Mouse (Mus musculus): ENCODE measurements around the gene Dctn1. TPM values are rescaled to one million over a fixed set of nuclear protein-coding genes. Genes with fewer than 3 reads are reported as not detected.
A peak's percentile ranks its signal among the peaks of the same experiment; 100 is the strongest.

Gene Dctn1
- polyA plus RNA-seq, 1 experiment from 2014 or later: 28.0 TPM

DNA sequence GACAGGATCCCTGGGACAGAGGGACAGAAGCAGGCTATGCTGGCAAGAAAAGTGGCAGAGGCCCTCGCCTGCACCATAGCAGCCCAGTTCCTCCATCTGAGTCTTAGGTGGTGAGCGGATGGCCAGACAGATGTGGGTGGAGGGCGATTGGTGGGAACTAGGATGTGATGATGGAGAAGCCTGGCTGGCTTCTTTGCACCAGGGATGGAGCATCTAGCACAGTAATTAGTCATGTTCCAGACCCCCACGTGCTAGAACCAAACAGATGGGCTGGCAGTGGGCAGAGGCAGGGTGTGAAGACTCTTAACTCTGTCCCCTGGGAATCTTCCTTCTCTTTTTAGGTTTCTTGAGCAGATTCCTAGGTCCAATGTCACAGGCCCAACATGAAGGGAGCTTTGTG lies 37.6 kb downstream of the Dctn1 start:
- no peak for DNase-seq
- H3K4me1 ChIP-seq (replicated peaks): no peaks in the 10 kb centered on the region
- no peaks in the 10 kb centered on the region for H3K9me3 ChIP-seq (replicated peaks)
- WGBS (ENCODE audit: insufficient replicate concordance): 66% methylated on average over 4 of the region's 4 CpGs
- ATAC-seq (ENCODE audit: low read depth): no peak
- H3K4me3 ChIP-seq (replicated peaks): no peak overlapping the region
- no peaks in the 10 kb centered on the region for H3K27me3 ChIP-seq
- no peak overlapping the region for H3K9ac ChIP-seq
- H3K4me2 ChIP-seq: no peak overlapping the region
- H3K36me3 ChIP-seq: peaks cover 14% of the 10 kb centered on the region
- no peak overlapping the region for H3K27ac ChIP-seq

DNA sequence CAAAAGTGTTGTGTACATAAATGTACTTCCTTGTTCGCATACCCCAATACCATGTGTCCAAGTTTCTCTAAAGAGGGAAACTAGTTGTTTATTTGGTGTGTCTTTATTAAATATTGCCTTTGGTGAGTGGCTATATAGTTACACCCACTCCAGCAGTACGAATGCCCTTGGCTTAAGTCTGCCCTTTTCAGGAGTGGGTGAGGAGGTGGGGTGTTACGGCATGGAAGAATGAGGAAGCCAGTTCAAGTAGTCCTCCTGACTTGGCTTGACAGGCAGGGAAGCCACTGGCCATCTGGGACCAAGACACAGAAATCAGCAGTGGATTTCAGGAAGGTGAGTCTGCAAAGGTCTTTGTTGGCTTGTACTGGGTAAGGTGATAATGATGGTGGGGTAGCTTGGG lies 40.1 kb downstream of the Dctn1 start:
- Histone ChIP-seq H3K4me1 (replicated peaks) (no peaks in the 10 kb centered on the region), H3K36me3 (no peaks in the 10 kb centered on the region), H3K4me2 (no peak overlapping the region), H3K27ac (no peak overlapping the region), H3K4me3 (replicated peaks) (no peak overlapping the region), H3K9ac (no peak overlapping the region), H3K27me3 (no peaks in the 10 kb centered on the region), H3K9me3 (replicated peaks) (no peaks in the 10 kb centered on the region)
- ATAC-seq (ENCODE audit: low read depth) (no peak), DNase-seq (no peak)
- 76% methylated on average over 3 of the region's 3 CpGs for WGBS (ENCODE audit: insufficient replicate concordance)

DNA sequence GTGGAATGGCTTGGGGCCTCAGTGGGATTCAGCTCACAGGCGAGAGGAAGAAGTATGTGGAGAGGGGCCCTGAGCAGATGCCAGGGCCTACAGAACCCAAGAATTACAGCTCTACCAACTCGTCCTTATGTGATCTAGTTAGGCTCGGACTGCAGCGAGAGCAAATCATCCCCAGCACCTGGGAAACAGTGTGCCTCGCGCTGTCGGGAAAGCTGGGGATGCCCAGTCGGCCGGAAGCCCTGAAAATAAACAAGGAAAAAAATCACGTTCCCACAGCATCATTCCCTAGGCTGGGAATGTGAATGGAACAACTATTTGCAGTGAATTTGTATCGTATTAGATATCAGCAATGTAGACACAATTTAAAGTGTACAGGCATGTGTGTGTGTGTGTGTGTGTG lies 40.6 kb downstream of the Dctn1 start:
- ATAC-seq (ENCODE audit: low read depth) (no peak), DNase-seq (no peak)
- Histone ChIP-seq H3K4me1 (replicated peaks) (no peaks in the 10 kb centered on the region), H3K27ac (no peak overlapping the region), H3K27me3 (no peaks in the 10 kb centered on the region), H3K9ac (no peak overlapping the region), H3K9me3 (replicated peaks) (no peaks in the 10 kb centered on the region), H3K36me3 (no peaks in the 10 kb centered on the region), H3K4me2 (no peak overlapping the region), H3K4me3 (replicated peaks) (no peak overlapping the region)
- 68% methylated on average over 11 of the region's 11 CpGs for WGBS (ENCODE audit: insufficient replicate concordance)

DNA sequence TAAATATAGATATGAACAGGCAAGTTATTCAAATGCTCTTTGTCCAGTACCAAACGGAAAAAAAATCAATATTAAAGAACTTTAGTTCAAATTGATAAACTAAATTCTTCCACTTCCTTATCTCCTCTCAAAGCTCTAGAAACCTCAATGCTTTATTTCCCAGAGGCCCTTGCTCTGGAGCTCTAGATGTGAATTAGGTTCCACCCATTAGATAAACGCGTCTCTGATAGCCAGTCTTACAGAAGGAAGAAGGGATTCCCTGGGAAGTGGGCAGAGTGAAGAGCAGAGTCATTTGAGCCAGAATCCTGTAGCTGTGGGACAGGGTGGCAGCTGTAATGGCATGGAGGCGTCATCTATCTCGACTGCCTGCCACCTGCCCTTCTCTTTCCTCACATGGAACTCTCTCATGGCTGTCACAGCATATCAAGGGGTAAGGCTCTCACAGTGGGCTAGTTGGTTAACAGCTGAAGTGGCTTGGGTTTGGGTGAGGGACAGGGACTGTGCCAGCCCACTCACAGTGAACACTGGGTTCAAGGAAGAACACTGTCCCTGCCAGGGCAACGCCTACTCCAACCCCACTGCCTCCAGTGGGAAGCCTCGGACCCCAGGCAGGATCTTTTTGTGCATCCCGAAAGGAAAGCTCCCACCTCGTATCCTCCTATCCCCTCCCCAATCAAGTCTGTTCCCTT lies 41.8 kb downstream of the Dctn1 start:
- WGBS (ENCODE audit: insufficient replicate concordance): 49% methylated on average over 9 of the region's 9 CpGs
- Histone ChIP-seq H3K36me3 (no peaks in the 10 kb centered on the region), H3K4me3 (replicated peaks) (no peak overlapping the region), H3K27me3 (no peaks in the 10 kb centered on the region), H3K9me3 (replicated peaks) (no peaks in the 10 kb centered on the region), H3K4me1 (replicated peaks) (no peaks in the 10 kb centered on the region), H3K9ac (no peak overlapping the region), H3K27ac (no peak overlapping the region), H3K4me2 (no peak overlapping the region)
- ATAC-seq (ENCODE audit: low read depth): no peak
- DNase-seq: no peak

DNA sequence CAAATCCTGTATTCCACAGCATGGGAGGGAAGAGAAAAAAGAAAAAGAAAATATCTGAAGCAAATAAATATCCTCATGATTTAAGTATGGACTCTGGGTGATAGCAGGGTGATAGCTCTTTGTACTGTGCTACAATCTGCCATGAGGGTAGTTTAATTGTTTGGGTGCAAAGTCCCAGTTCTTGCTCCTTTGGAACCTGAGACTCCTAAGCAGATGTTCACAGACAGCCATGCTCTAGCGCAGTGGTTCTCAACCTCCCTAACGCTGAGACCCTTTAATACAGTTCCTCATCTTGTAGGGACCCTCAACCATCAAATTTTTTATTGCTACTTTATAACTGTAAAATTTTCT lies 42.3 kb downstream of the Dctn1 start:
- H3K4me2 ChIP-seq: no peak overlapping the region
- H3K9me3 ChIP-seq (replicated peaks): no peaks in the 10 kb centered on the region
- H3K27me3 ChIP-seq: no peaks in the 10 kb centered on the region
- DNase-seq (no peak), ATAC-seq (ENCODE audit: low read depth) (no peak)
- H3K4me3 ChIP-seq (replicated peaks): no peak overlapping the region
- no peak overlapping the region for H3K9ac ChIP-seq
- no peaks in the 10 kb centered on the region for H3K36me3 ChIP-seq
- no peaks in the 10 kb centered on the region for H3K4me1 ChIP-seq (replicated peaks)
- WGBS (ENCODE audit: insufficient replicate concordance): 71% methylated on average over 2 of the region's 2 CpGs
- H3K27ac ChIP-seq: no peak overlapping the region

DNA sequence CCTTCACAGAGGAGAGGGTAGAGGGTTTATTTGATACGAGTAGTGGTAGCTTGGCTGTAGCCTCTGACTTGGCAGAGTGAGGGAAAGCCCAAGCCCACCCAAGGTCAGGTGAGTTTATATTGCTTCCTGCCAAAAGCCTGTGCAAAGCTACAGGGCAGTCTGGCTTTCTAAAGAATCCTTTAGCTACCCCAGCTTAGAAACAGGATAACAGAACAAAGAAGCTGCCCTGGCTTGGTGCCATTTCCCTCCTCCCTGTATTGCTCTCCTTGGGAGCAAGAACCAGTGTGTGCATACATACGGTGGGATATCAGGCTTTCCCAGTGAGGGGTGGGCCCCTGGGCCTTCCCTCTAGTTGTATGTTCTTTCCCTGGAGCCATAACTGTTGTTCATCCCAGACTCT lies 44.8 kb downstream of the Dctn1 start:
- 74% methylated on average over 2 of the region's 2 CpGs for WGBS (ENCODE audit: insufficient replicate concordance)
- no peak overlapping the region for H3K27ac ChIP-seq
- H3K9me3 ChIP-seq (replicated peaks): no peaks in the 10 kb centered on the region

DNA sequence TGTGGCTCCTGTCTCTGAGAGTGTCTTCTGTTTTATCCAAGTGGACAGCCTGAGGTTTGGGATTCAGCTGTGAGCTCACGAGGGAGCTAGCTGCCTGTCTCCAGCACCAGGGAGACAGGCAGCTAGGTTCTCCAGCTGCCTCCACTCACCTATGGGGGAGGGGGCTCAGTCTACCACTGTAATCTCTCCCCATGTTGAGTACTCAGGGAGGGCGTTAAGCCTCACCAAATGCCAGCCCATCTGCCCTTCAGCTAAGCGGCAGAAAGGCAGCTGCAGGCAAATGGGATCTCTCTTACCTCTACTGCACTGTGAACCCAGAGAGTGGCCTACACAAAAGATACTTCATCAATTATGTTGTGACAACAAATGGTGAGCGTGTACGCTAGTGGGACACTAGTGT lies 45.8 kb downstream of the Dctn1 start:
- Histone ChIP-seq H3K4me2 (no peak overlapping the region), H3K4me1 (replicated peaks) (no peaks in the 10 kb centered on the region), H3K27ac (no peak overlapping the region), H3K9me3 (replicated peaks) (no peaks in the 10 kb centered on the region), H3K36me3 (no peaks in the 10 kb centered on the region), H3K9ac (no peak overlapping the region), H3K27me3 (no peaks in the 10 kb centered on the region), H3K4me3 (replicated peaks) (no peak overlapping the region)
- 34% methylated on average over 5 of the region's 5 CpGs for WGBS (ENCODE audit: insufficient replicate concordance)
- ATAC-seq (ENCODE audit: low read depth) (no peak), DNase-seq (no peak)

More for the DNA sequence above, 44.8 kb downstream of the Dctn1 start:
- Histone ChIP-seq H3K9ac (no peak overlapping the region), H3K36me3 (no peaks in the 10 kb centered on the region), H3K4me2 (no peak overlapping the region), H3K4me3 (replicated peaks) (no peak overlapping the region), H3K4me1 (replicated peaks) (no peaks in the 10 kb centered on the region), H3K27me3 (no peaks in the 10 kb centered on the region)
- no peak for ATAC-seq (ENCODE audit: low read depth)
- no peak for DNase-seq

DNA sequence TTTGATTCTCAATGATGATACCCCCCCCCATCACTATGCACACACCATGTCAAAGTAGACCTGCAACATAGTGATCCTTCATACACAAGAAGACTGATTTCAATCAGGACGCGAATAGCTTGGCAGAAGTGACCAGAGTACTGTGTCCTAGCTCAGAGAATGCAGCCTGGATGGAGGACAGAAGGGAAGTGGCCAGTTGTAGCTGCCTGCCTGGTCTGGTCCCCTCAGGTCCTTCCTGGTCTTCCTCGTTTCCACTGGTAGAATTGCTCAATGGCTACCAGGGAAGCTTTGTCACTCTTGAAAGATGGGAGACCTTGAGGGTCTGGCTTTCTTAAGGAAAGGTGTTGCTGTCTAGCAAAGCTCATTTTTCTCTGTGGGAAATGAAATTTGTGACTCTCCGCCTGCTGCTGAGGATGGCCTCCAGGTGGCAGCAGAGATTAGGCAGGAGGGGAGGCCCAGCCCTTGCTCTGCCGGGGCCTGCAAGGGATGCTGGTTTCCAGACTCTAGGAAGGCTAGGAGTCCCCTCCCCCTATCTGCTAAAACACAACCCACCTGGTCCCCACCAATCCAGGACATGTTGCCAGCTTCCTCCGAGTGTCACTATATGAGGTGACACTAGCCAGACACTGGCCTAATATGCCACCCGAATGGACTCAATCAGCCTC lies 49.4 kb downstream of the Dctn1 start:
- Histone ChIP-seq H3K36me3 (no peaks in the 10 kb centered on the region), H3K9me3 (replicated peaks) (no peaks in the 10 kb centered on the region), H3K4me2 (no peak overlapping the region), H3K27ac (no peak overlapping the region), H3K4me1 (replicated peaks) (no peaks in the 10 kb centered on the region), H3K4me3 (replicated peaks) (no peak overlapping the region), H3K27me3 (no peaks in the 10 kb centered on the region), H3K9ac (no peak overlapping the region)
- DNase-seq: peak; percentile 34
- ATAC-seq (ENCODE audit: low read depth): no peak
- WGBS (ENCODE audit: insufficient replicate concordance): 19% methylated on average over 7 of the region's 7 CpGs

DNA sequence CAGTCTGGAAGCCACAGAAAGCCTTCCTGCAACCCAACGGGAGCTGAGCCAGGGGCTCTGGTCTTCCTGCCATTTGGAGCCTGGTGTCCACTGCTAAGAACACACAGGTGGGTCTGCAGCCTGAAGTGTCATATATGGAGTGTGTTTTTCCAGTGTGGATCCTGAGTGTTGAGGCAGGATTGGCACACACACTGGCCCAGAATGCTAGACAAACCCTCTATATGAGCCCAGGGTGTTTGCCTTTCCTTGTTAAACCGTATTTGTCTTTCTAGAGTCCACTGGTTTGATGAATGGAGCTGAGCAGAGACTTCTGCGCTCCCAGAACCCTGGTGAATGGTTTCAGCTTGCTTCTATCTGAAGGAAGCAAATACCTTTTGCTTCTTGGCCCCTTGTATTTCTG lies 54.1 kb downstream of the Dctn1 start, which contains the start of gene Slc4a5:
Slc4a5 (plus strand) TSS at position 15 of the 400 bp plus-strand sequence.
- Histone ChIP-seq H3K36me3 (no peaks in the 10 kb centered on the region), H3K27me3 (peaks cover 4% of the 10 kb centered on the region; the same call in 1 of the 2 replicates), H3K4me3 (replicated peaks) (no peak within 1 kb of the TSS), H3K9ac (no peak within 1 kb of the TSS), H3K4me1 (replicated peaks) (no peaks in the 10 kb centered on the region), H3K4me2 (no peak within 1 kb of the TSS), H3K27ac (no peak within 1 kb of the TSS), H3K9me3 (replicated peaks) (no peaks in the 10 kb centered on the region)
- DNase-seq (no peak), ATAC-seq (ENCODE audit: low read depth) (no peak)
- 58% methylated on average over 3 of the region's 3 CpGs for whole genome bisulfite sequencing (ENCODE audit: insufficient replicate concordance)

DNA sequence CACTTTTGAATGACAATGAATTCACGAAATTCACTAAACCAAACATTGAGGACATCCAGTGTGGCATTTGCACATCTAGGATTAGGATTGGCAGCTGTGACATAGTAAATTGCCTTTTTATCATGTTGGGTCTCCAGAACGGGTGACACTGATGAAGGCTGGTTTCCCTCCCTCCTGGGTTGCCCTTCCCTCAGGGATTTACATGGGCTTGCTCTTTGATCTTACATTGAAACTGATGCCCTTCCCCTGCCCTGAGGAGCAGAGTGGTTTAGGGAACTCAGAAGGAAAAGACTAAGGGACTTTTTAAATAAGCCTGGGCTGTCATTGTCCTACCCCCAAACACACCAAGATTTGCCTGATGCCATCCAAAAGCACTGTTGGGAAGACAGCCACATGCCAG lies 65.8 kb downstream of the Dctn1 start:
- no peak overlapping the region for H3K4me2 ChIP-seq
- H3K9me3 ChIP-seq (replicated peaks): no peaks in the 10 kb centered on the region
- H3K36me3 ChIP-seq: no peaks in the 10 kb centered on the region
- H3K9ac ChIP-seq: no peak overlapping the region
- H3K4me1 ChIP-seq (replicated peaks): peaks cover 11% of the 10 kb centered on the region; the same call in 1 of the 2 replicates
- H3K27me3 ChIP-seq: peaks cover 36% of the 10 kb centered on the region
- ATAC-seq (ENCODE audit: low read depth): no peak
- no peak overlapping the region for H3K27ac ChIP-seq
- no peak for DNase-seq
- no peak overlapping the region for H3K4me3 ChIP-seq (replicated peaks)
- 38% methylated on average over 2 of the region's 2 CpGs for WGBS (ENCODE audit: insufficient replicate concordance)

DNA sequence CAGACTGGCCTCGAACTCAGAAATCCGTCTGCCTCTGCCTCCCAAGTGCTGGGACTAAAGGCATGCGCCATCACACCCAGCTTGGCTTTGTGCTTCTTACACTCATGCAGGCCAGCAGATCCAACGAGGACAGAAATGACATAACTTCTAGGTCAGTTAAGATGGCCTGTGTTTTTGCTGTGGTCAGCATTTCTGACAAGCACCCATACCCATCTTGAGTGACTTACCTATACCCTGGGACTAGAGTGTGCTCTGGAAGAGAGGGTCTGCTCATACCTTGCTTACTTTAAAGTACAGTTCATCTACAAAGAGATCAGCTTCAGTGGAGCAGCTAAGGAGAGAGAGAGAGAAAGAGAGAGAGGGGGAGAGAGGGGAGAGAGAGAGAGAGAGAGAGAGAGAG lies 67.6 kb downstream of the Dctn1 start:
- Histone ChIP-seq H3K9ac (no peak overlapping the region), H3K27me3 (peaks cover 54% of the 10 kb centered on the region), H3K36me3 (no peaks in the 10 kb centered on the region), H3K9me3 (replicated peaks) (no peaks in the 10 kb centered on the region), H3K4me1 (replicated peaks) (peaks cover 18% of the 10 kb centered on the region), H3K4me3 (replicated peaks) (no peak overlapping the region), H3K27ac (no peak overlapping the region), H3K4me2 (no peak overlapping the region)
- WGBS (ENCODE audit: insufficient replicate concordance): 64% methylated on average over 4 of the region's 4 CpGs
- DNase-seq (no peak), ATAC-seq (ENCODE audit: low read depth) (no peak)

DNA sequence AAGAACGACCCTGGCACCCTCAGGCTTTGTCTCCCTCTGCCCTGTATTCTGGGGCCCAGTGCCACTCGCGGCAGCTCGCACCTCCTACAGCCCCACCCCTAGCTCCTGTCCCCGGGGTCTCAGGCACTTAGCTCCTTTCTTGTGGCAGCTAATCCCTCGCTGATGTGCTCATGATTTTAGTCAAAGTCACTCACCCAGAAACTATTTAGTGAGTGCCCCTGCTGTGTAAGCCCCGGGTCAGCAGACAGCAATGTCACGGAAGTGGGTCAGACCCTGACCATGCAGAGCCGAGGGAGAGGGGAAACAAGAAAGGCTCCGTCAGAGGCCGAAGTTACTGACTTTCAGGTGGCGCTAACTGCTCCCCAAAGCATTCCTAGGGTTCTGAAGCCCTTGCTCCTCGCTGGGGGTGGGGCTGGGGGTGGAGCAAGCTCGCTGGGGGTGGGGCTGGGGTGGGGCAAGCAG lies 68.6 kb downstream of the Dctn1 start:
- H3K4me2 ChIP-seq: peak overlapping the region; percentile 39
- 0 out of 2 replicates have a peak overlapping the region, but pooled peaks have one; percentile 4 for H3K4me3 ChIP-seq (replicated peaks)
- no peaks in the 10 kb centered on the region for H3K9me3 ChIP-seq (replicated peaks)
- WGBS (ENCODE audit: insufficient replicate concordance): 9% methylated on average over 14 of the region's 14 CpGs
- no peak for DNase-seq
- H3K9ac ChIP-seq: no peak overlapping the region
- H3K27ac ChIP-seq: no peak overlapping the region
- no peaks in the 10 kb centered on the region for H3K36me3 ChIP-seq
- ATAC-seq (ENCODE audit: low read depth): no peak
- peaks cover 18% of the 10 kb centered on the region for H3K4me1 ChIP-seq (replicated peaks)
- peaks cover 64% of the 10 kb centered on the region for H3K27me3 ChIP-seq

Data from liver, embryonic 13.5 days (tissue).